Mouse (Mus musculus) heart, adult 2 months (tissue): Measurements from ENCODE around the gene Galnt15.

Experiments
- CTCF ChIP-seq: fragments of 200-600 bp; IDR thresholded peaks from 2 replicates; pipeline ENCODE4 v1.8.1; 2022; ENCODE audit warnings: antibody characterized with exemption, mild to moderate bottlenecking, moderate library complexity
- EP300 ChIP-seq: fragments of 200-500 bp; IDR thresholded peaks from 2 replicates; pipeline ENCODE4 v1.6.1; 2011; ENCODE audit warnings: low read depth, low read length, control low read depth; ENCODE audit not compliant: insufficient read depth

DNA sequence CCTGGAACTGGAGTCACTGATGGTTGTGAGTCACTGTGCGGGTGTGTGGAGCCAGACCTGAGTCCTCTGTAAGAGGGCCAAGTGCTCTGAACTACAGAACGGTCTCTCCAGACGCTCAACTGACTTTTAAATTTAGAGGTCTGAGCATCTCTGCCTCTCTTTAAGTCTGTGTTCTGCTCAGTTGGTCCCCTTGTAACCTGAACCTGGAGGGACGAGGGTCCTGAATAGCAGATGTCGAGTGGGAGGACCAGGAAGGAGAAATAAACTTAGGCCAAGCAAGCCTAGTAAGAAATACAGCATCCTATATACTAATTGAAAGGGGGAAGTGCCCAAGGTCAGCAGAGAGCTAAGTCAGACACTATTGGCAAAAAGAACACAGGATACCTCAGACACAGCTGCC, 68.0 kb downstream of the Galnt15 start:
- TF ChIP-seq CTCF, result no peak
- TF ChIP-seq EP300, result no peak
